Mouse (Mus musculus) embryonic facial prominence, embryonic 10.5 days (tissue): Measurements from ENCODE around the gene D930020B18Rik. TPM values are rescaled to one million over a fixed set of nuclear protein-coding genes. Genes with fewer than 3 reads are reported as not detected.
A peak's percentile ranks its signal among the peaks of the same experiment; 100 is the strongest.

Experiments
- DNase-seq: peaks from one replicate; pipeline ENCODE4 v3.0.0-alpha.2; 2017; ENCODE audit warnings: low spot score
- H3K27ac ChIP-seq: fragments of 300-500 bp; sonication (generic); replicated peaks from 2 replicates; pipeline ENCODE4 v1.5.1; 2016; ENCODE audit warnings: mild to moderate bottlenecking
- H3K27me3 ChIP-seq: fragments of 300-500 bp; sonication (generic); replicated peaks from 2 replicates; pipeline ENCODE4 v1.6.1; 2016; ENCODE audit warnings: low read depth, mild to moderate bottlenecking; ENCODE audit not compliant: poor library complexity, severe bottlenecking
- H3K36me3 ChIP-seq: fragments of 300-500 bp; sonication (generic); replicated peaks from 2 replicates; pipeline ENCODE4 v1.6.1; 2016; ENCODE audit warnings: mild to moderate bottlenecking, moderate library complexity
- H3K4me1 ChIP-seq: fragments of 300-500 bp; sonication (generic); 2 replicates; pipeline ENCODE4 v1.6.1; 2016
- H3K4me3 ChIP-seq: fragments of 300-500 bp; sonication (generic); 2 replicates; pipeline ENCODE4 v1.5.1; 2016; ENCODE audit warnings: mild to moderate bottlenecking, moderate library complexity
- H3K9me3 ChIP-seq: fragments of 300-500 bp; sonication (generic); 2 replicates; pipeline ENCODE4 v1.6.1; 2016; ENCODE audit warnings: mild to moderate bottlenecking
- WGBS: fragments of 180-500 bp; shearing (Covaris S2); methylation state at CpG from one replicate; pipeline ENCODE4 v1.1.7; 2016; 5-methylcytosine and 5-hydroxymethylcytosine counted together
- polyA plus RNA-seq: library from polyadenylated mRNA; unstranded; fragments of >200 nt; fragmentation: Nextera tagmentation; extraction: Ambion mirVana; gene quantifications from 2 replicates; pipeline ENCODE4 v1.2.1, GENCODE M21; 2016

Gene D930020B18Rik
- polyA plus RNA-seq, 1 experiment from 2014 or later, result 0.67 TPM

DNA sequence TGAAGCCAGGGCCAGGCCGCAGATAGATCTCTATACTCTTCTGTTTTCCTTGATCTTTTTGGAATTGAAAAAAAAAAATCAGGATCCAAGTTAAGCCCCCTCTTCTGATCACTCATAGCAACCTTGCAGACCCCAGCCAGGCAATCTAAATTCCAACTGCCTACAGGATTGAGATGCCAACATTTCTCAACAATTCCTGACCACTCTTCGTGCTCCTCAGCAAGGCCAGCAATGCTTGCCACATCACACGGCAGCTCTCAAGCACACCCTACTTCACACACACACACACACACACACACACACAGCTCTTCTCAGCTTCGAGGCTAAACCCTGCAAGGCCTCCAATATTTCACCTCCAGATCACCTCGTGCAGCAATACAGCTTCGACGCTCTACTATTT lies 17.7 kb upstream of the D930020B18Rik start:
- Histone ChIP-seq H3K27ac (no peak overlapping the region), H3K9me3 (no peaks in the 10 kb centered on the region), H3K4me1 (peaks cover 17% of the 10 kb centered on the region), H3K36me3 (peaks cover 45% of the 10 kb centered on the region), H3K27me3 (no peaks in the 10 kb centered on the region), H3K4me3 (no peak overlapping the region)
- no peak for DNase-seq
- WGBS, result 92% methylated on average over 7 of the region's 7 CpGs

DNA sequence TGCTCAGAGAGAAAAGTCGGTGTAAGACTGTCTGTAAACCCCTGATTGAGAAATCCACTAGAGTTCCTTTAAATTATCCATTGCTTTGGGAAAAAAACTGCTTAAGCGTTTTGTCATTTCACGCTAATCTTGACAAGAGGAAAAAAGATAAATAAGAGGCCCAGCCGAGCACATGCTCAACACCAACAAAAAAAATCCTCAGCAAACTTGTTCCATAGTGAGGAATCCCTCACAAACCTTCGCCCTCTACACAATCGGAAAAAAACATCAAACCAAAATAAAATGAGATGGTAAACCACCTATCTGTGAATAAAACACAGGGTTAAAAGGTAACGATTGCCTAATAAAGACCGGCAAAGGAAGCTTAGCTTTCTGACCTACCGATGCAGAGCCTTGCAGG lies 16.4 kb upstream of the D930020B18Rik start:
- DNase-seq, result no peak
- Histone ChIP-seq H3K36me3 (peaks cover 31% of the 10 kb centered on the region), H3K9me3 (no peaks in the 10 kb centered on the region), H3K4me1 (peaks cover 17% of the 10 kb centered on the region), H3K4me3 (peak overlapping the region; percentile 88), H3K27ac (peak overlapping the region; percentile 96), H3K27me3 (no peaks in the 10 kb centered on the region)
- 32% methylated on average over 9 of the region's 9 CpGs for WGBS

DNA sequence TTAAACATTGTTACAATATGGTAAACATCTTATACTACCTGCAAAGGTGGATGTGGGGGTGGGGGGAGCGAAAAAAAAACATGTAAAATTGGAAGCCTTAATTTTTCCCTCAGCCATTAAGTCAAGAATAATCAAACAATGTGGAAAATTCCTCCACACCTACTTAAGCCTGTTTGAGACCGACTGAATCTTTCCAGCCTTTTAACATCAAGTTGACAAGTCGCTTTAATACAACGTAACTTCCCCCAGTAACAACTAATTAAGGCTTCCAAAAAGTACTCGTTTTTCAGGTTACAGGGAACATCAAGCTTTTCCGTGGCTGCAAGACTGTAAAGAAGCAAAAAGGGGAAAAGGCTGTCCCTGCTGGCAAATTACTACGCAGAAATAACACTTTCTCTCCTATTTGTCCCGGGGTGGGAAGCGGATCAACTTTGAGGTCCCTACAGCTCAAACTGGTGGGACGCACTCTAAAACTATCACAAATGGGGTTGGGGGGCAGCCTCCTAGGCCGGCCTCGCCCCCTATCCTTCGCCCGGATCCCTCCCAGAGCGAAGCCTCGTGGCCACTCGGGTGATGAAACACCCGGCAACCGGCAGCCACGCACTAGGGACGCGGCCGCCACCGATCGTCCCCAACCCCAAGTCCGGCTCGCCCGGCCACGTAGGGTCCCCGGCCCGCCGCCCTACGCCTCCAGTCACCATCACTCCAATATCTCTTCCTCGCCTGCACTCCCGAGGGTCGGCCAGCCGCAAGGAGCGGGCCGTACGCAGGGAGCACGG lies 15.8 kb upstream of the D930020B18Rik start:
- no peaks in the 10 kb centered on the region for H3K9me3 ChIP-seq
- peaks cover 17% of the 10 kb centered on the region for H3K4me1 ChIP-seq
- peak overlapping the region; percentile 96 for H3K27ac ChIP-seq
- no peaks in the 10 kb centered on the region for H3K27me3 ChIP-seq
- WGBS, result under 1% methylated on average over 41 of the region's 41 CpGs
- peak overlapping the region; percentile 88 for H3K4me3 ChIP-seq
- peaks cover 25% of the 10 kb centered on the region for H3K36me3 ChIP-seq
- no peak for DNase-seq

DNA sequence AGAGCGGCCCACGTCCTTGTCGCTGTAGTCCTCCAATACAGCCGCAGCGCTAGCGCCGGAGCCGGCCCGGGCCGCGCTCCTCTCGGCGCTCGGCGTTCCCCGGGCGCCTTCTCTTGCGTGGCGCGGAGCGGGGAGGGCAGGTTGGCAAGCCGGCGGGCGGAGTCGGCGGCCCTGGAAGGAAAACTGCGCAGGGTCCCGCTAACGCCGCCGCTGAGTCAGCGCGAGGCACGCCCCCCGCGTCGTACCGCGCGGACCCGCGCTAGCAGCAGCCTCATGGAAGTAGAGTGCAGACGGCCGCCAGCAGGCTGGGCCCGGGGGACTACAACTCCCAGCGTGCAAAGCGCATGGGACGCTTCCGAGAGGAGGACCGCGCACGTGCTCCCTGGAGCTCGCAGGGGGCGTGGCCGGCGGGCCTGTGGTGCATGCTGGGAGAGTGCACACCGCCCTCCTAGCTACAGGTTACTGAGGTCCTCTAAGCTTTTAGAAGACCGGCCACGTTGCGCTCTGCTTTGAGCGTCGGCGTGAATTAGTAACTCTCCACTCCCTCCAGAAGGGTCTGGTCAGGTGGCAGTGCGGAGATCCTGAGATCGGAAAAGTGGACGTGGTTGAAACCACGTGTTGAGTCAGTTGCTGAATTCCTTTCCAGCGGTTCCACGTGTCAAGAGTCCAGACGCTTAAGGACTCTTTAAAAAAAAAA lies 15.1 kb upstream of the D930020B18Rik start, which contains the start of gene Xpot:
Gene Xpot (minus strand): TSS at position 147 of the 697 bp plus-strand sequence.
- Histone ChIP-seq H3K4me1 (peaks cover 17% of the 10 kb centered on the region), H3K4me3 (peak within 1 kb of the TSS; percentile 88), H3K9me3 (no peaks in the 10 kb centered on the region), H3K27me3 (no peaks in the 10 kb centered on the region), H3K36me3 (peaks cover 18% of the 10 kb centered on the region), H3K27ac (peak within 1 kb of the TSS; percentile 96)
- peak; percentile 99 for DNase-seq
- WGBS, result under 1% methylated on average over 70 of the region's 70 CpGs

DNA sequence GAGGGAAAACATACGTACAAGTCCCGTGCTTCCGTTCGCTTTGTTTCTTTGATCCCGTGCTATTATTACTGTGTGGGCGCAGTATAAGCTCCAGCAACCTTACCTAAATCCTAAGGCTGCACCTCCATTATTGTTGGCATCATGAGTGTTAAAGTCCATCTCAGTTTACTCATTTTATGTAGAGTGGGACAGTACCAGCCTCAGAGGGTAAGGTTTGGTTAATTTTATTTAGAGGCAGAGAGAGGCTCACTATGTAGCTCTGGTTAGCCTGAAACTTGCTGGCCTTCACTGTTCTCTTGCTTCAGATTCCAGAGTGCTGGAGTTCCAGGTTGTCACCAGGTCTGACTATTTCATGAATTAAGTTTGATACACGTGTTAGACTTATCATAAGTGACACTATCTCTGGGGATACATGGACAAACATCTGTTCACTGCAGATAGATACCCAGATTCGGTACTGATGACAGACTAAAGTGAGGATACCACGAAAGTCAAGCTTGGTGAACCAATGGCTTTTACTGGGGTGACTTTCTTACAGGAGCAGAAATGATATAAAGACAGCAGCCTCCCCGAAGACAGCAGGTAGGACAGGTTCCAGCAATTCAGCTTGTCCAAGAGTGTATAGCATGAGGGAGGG lies 14.1 kb upstream of the D930020B18Rik start:
- no peak overlapping the region; the same call in 1 of the 2 replicates for H3K27ac ChIP-seq
- DNase-seq, result no peak

DNA sequence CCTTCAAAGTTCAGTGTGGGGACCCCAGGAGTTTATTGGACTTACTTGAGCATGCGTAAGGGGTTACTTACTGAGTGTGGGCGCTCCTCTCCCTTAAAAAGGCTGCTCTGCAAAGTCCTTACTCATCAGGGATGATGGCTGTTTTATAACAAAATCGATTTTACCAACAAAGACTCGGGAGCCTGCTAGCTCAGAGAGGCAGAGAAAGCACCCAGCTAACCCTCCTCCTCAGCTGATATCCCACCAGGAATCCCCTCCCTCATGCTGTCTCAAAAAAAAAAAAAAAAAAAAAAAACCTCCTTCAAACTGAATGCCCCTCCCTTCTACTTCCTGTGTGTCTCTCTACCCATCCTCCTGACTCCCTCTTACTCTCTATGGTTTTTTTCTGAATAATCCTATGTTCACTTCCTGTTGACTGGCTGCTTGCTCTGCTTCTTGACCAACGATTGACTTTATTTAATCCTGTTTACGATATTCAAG lies 12.8 kb upstream of the D930020B18Rik start:
- 88% methylated on average over 6 of the region's 6 CpGs for WGBS
- Histone ChIP-seq H3K9me3 (no peaks in the 10 kb centered on the region), H3K27me3 (no peaks in the 10 kb centered on the region), H3K4me1 (peaks cover 17% of the 10 kb centered on the region), H3K36me3 (no peaks in the 10 kb centered on the region), H3K4me3 (no peak overlapping the region), H3K27ac (no peak overlapping the region)
- no peak for DNase-seq

More for the DNA sequence above, 14.1 kb upstream of the D930020B18Rik start:
- Histone ChIP-seq H3K9me3 (no peaks in the 10 kb centered on the region), H3K4me3 (peak overlapping the region; percentile 88), H3K36me3 (peaks cover 8% of the 10 kb centered on the region), H3K27me3 (no peaks in the 10 kb centered on the region), H3K4me1 (peaks cover 17% of the 10 kb centered on the region)
- WGBS, result 87% methylated on average over 10 of the region's 10 CpGs

DNA sequence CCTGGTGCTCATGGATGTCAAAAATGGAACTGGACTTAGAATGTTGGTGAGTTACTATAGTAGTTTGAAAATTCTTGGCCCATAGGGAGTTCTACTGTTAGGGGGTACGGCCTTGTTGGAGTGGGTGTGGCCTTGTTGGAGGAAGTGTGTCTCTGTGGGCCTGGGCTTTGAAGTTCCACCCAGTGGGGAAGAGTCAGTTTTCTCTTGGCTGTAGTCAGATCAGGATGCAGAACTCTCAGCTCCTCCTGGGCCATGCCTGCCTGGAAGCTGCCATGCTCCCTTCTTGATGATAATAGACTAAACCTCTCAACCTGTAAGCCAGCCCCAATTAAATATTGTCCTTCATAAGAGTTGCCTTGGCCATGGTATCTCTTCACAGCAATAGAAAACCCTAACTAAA lies 7.2 kb upstream of the D930020B18Rik start:
- no peak for DNase-seq
- Histone ChIP-seq H3K4me3 (no peak overlapping the region), H3K4me1 (no peaks in the 10 kb centered on the region), H3K27me3 (no peaks in the 10 kb centered on the region), H3K27ac (no peak overlapping the region), H3K9me3 (no peaks in the 10 kb centered on the region), H3K36me3 (no peaks in the 10 kb centered on the region)
- WGBS, result 46% methylated on average over 1 of the region's 1 CpGs

DNA sequence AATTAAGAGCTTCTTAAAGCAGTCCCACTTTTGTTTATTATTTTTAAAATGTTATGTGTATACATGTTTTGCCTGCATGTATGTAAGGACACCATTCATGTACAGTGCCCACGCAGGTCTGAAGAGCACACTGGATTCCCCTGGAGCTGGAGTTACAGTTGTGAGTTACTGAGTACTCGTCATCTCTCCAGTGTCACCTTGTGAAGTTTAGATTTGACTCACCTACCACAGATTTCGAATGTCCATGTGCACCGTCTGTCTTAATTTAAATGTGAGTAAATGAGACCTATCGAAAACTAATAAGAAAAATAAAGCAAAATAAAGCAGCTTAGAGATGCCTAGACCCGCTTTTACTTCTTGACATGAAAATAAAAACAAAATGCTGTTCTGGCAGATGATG lies 5.1 kb upstream of the D930020B18Rik start:
- no peak for DNase-seq
- H3K4me1 ChIP-seq, result peaks cover 6% of the 10 kb centered on the region
- no peak overlapping the region for H3K27ac ChIP-seq
- H3K4me3 ChIP-seq, result no peak overlapping the region
- H3K9me3 ChIP-seq, result no peaks in the 10 kb centered on the region
- H3K36me3 ChIP-seq, result no peaks in the 10 kb centered on the region
- H3K27me3 ChIP-seq, result peaks cover 16% of the 10 kb centered on the region
- WGBS, result 89% methylated on average over 6 of the region's 6 CpGs

DNA sequence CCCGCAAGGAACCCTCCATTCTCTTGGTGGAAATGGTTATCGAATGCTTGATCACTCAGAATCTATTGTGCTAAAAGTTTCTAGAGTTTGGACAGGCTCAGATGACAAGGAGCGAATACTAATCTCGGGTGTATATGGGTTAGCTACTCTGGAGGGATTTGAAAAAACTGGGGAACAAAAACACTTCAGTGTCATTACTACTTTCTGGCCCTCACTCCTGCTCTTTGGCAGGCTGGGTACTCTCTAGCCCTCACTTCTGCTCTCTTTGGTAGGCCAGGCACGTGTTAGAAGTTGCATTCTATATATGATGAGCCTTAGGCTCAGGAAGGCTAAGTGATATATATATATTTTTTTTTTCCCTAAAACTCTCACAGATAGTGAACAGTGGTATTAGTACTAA lies 1.8 kb upstream of the D930020B18Rik start:
- Histone ChIP-seq H3K27me3 (peaks cover 49% of the 10 kb centered on the region), H3K36me3 (no peaks in the 10 kb centered on the region), H3K4me1 (peaks cover 20% of the 10 kb centered on the region), H3K27ac (no peak overlapping the region), H3K4me3 (no peak overlapping the region), H3K9me3 (no peaks in the 10 kb centered on the region)
- WGBS, result 81% methylated on average over 5 of the region's 5 CpGs
- DNase-seq, result no peak

DNA sequence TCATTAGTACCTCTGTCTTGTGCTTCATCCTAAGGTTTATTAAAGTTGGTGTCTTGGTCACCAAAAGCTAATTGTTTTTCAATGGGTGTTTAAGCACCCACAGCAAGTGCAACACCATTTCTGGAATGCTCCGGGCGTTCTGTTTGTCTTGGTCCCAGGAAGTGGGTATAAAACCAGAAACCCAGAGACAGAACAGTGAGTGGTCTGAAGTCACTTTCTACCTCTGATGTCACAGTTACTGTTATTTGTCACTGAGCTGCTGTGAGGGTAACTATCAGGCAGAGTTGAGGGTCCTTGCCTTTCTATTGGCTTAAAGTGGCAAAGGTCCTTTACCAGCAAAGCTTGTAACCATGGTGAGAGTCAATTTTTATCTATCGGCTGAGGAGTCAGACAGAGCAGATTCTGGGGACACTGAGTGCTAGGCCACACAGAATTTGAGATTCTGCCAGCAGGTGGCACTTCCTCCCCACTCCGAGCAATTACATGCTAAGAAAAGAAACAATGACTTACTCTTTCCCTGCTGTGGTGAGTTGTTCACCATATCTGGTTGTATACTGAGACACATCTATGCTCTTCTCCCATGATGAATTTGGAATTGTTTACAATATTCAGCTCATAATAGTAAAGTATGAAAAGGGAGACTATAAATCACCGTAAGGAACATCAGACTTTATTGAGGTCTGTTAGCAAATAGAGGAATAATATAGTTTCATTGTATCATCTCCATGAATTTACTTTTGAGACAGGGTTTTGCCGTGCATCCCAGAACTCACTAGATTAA lies 1.0 kb upstream of the D930020B18Rik start:
- H3K4me3 ChIP-seq, result peak overlapping the region; percentile 71; the same call in 1 of the 2 replicates
- H3K27ac ChIP-seq, result no peak overlapping the region

DNA sequence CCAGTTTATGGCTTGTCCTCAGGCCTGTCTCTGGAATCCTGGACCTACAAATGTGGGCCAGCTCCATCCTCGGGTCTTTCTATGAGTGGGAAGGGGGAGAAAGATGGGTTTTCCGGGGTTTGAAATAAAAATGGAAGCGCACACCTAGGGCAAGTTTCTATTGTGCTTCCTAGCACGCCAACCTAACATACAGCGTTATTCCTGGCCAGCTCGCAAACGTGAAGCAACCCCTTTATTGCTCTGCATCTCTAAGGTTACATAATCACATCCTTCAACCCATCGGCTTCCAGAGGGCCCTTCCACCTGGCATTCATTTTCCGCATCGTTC lies 480 bp upstream of the D930020B18Rik start:
- Histone ChIP-seq H3K4me1 (peaks cover 20% of the 10 kb centered on the region), H3K27me3 (peaks cover 54% of the 10 kb centered on the region), H3K4me3 (peak overlapping the region; percentile 71), H3K36me3 (no peaks in the 10 kb centered on the region), H3K27ac (no peak overlapping the region), H3K9me3 (no peaks in the 10 kb centered on the region)
- DNase-seq, result peak; percentile 70
- 10% methylated on average over 10 of the region's 10 CpGs for WGBS

More for the DNA sequence above, 1.0 kb upstream of the D930020B18Rik start:
- no peaks in the 10 kb centered on the region for H3K36me3 ChIP-seq
- H3K27me3 ChIP-seq, result peaks cover 54% of the 10 kb centered on the region
- H3K9me3 ChIP-seq, result no peaks in the 10 kb centered on the region
- peaks cover 20% of the 10 kb centered on the region for H3K4me1 ChIP-seq
- DNase-seq, result peak; percentile 58
- 53% methylated on average over 6 of the region's 6 CpGs for WGBS
